Mouse (Mus musculus) spleen, adult 2 months (tissue): ENCODE results near the gene Xpnpep1.

ENCODE experiments used
- CTCF ChIP-seq: fragments of 200-500 bp; IDR thresholded peaks from 2 replicates; pipeline ENCODE4 v1.5.1; 2011; ENCODE audit warnings: mild to moderate bottlenecking, inconsistent platforms; ENCODE audit not compliant: insufficient read depth, insufficient read length, insufficient replicate concordance; ENCODE audit errors: extremely low read depth
- POLR2A ChIP-seq: fragments of 200-500 bp; IDR thresholded peaks from 2 replicates; pipeline ENCODE4 v1.6.1; 2011; ENCODE audit warnings: low read depth, low read length, inconsistent platforms

DNA sequence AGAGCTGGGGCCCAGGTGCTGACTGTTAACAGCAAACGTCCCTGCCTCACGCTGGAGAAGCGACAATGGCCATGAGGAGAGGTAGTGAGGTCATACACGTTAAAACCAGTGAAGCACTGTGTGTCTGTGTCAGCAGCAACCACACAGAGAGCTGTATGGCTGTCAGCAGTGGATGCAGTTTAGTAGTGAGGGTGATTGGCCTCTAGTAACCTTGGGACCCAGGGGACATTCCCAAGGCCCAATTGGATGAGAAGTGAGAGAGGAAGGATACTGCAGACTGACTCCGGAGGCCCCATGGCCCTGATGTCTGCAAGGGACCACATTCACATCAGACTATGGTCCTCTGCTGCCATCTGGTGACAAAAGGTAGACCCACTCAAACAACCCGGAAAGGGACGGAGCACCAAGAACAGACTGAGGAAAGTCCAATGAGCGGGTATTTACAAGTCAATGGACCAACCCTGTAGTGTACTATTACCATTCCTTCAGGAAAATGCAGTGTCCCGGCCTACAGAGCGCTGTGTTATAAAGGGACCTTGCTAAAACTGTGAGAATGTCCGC lies 47.1 kb downstream of the Xpnpep1 start:
- TF ChIP-seq POLR2A (no peak), CTCF (peak; percentile 9; the same call in 1 of the 2 replicates)
